Mouse (Mus musculus) embryo, embryonic 10.5 days (tissue): ENCODE measurements around the gene Gm43518.

Source experiments
- DNase-seq: peaks from one replicate; pipeline ENCODE4 v3.0.0-alpha.2; 2015; ENCODE audit warnings: low spot score

Gene Gm43518

GRCm38 (mm10) chr5:123933957-123934591, 6.9 kb downstream of the Gm43518 start:
- peak; percentile 73 for DNase-seq

DNA sequence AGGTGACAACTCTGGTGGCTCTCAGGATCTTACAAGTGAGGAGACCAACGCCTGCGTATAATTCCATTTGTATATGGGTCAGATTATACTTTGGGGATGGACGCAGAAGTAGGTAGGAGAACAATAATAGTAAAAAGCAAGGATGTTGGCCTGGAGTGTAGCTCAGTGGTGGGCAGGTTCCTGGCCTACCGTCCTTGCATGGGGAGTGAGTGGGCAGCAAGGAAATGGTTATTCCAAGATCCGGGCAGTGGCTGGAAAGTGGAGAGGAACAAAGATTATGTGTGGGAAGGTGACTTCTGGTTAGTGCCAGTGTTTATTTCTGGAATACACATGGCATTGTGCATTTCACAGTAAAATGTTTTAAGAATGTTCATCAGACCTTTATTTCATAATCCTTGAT, 8.7 kb downstream of the Gm43518 start:
- DNase-seq = no peak

GRCm38 (mm10) chr5:123938479-123938878, 11.3 kb downstream of the Gm43518 start:
- no peak for DNase-seq

DNA sequence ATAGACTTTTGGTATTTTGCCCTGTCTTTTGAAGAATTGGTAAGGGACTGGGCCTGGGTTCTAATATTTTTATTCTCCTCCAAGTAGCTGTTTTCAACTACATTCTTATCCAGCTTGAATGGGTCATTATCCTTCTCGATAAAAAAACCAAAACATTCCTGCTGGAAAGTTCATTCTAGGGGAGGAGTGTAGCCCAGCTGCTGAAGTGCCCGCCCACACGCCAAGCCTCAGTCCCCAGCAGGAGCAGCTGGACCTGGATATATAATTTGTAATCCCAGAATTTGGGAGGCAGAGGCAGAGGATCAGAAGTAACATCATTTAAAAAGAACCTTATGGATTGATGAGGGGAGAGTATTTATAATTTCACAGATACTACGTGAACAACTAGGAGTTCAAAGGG, 19.3 kb downstream of the Gm43518 start:
- DNase-seq = no peak

GRCm38 (mm10) chr5:123947041-123947761, 20.0 kb downstream of the Gm43518 start:
- peak; percentile 87 for DNase-seq

- DNase-seq = no peak
Observed at GRCm38 (mm10) chr5:123952365-123953045, 25.3 kb downstream of the Gm43518 start.

DNA sequence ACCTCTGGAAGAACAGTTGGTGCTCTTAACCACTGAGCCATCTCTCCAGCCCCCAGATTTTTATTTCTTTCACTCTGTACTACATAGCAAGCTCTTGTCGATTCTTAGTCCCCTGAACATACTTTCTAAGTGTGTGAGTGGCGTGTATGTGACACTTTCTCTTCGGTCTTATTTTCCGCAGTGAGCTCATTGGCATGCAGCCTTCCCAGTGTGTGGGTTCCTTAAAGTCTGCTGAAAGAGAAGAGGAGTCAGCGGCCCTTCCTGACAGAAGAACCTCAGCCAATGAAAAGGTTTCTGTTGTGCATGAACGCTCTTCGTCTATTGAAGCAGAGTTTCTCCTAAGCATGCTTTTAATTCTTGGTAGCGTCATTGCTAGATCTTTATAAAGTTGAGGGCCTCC, 30.0 kb downstream of the Gm43518 start:
- no peak for DNase-seq

- no peak for DNase-seq
Observed at GRCm38 (mm10) chr5:123959018-123959417, 31.8 kb downstream of the Gm43518 start.

- no peak for DNase-seq
Observed at GRCm38 (mm10) chr5:123960129-123960528, 32.9 kb downstream of the Gm43518 start.

- no peak for DNase-seq
Observed at GRCm38 (mm10) chr5:123961046-123961445, 33.8 kb downstream of the Gm43518 start.

- no peak for DNase-seq
Observed at GRCm38 (mm10) chr5:123964208-123964607, 37.0 kb downstream of the Gm43518 start.

DNA sequence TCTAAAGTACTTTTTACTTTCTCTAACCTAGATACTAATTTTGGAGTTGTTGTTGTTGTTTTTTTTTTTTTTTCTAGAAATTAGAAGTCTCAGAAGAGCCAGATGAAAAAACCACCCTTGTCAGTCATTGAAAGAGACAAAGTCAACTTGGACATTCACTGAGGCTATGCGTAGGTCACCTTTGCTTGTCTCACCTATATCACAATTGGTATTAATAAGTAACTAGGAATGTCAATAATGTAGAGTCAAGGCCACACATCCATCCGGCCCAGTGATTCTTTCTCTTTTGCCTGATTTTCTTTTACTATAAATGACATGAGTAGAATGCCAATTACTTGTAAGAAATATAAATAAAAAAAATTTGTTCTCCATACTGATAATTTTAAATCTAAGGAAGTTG, 39.5 kb downstream of the Gm43518 start:
- DNase-seq = no peak

- no peak for DNase-seq
Observed at GRCm38 (mm10) chr5:123968468-123968867, 41.2 kb downstream of the Gm43518 start.

DNA sequence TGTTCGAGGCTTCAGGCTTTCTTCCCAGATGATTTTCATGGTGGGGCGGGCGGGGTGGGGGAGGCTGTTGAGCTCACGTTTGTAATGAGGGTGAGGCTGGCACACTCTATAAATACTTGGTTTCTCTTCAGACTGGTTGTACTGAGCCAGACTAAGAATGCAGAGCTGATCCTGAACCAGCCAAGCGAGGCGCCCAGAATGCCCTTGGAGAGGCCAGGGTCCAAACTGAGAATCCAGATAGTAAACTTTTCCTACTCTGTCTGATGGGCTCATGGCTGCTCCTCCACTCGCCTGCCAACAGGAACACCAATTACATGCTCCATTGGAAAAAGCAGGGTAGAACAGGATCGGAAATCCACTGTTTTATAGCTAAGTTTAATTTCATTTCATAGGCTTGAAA, 42.0 kb downstream of the Gm43518 start:
- no peak for DNase-seq

GRCm38 (mm10) chr5:123970576-123970975, 43.4 kb downstream of the Gm43518 start:
- DNase-seq = no peak

GRCm38 (mm10) chr5:123972453-123972852, 45.2 kb downstream of the Gm43518 start:
- no peak for DNase-seq

GRCm38 (mm10) chr5:123973299-123974178, 46.3 kb downstream of the Gm43518 start, which contains the start of gene Hip1r:
TSS of gene Hip1r (plus strand) at chr5:123973628.
- peak; percentile 70 for DNase-seq

GRCm38 (mm10) chr5:123974179-123974485, 46.9 kb downstream of the Gm43518 start:
- DNase-seq = no peak

- no peak for DNase-seq
Observed at GRCm38 (mm10) chr5:123974616-123975111, 47.4 kb downstream of the Gm43518 start.

DNA sequence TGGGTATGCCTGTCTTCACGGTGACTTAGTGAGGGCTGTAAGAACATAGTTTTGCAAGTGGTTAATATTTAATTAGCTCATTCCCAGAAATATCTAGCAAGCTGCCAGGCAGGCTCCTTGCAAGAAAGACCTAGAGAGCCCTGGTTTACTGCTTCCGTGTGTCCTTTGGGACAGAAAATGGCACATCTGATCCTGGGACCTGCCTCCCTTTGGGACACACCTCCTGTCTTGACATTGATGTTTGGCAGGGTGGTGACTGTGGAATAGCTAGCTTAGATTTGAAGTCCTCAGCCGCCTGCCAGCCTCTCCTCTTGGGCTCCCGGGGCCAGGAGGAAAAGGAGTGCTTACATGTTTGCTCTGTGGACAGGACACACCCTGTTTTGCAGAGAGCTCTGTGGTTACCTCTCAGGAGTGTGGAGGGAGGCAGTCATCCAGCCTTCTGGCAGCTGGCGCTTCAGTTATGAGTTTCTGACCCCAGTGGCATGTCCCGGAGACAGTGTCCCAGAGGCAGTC, 48.5 kb downstream of the Gm43518 start:
- no peak for DNase-seq

DNA sequence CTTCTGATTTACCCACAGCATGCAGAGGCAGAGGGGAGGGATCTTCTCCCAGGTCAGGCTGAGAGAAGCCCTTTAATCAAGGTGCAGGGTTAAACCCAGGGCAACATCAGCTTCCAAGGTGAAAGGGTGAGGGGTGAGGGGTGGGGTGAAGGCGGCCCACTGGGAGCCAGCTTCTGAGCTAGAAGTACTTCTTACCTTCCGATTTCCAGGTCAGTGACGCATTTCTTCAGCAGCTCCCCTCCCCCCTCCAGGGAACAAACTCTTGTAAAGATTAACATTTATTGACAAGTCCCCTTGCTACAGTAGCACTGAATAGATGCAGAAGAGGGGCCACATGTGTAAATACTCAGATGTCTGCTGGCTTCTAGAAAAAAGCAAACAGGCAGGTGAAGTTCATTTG, 50.0 kb downstream of the Gm43518 start:
- DNase-seq = no peak

DNA sequence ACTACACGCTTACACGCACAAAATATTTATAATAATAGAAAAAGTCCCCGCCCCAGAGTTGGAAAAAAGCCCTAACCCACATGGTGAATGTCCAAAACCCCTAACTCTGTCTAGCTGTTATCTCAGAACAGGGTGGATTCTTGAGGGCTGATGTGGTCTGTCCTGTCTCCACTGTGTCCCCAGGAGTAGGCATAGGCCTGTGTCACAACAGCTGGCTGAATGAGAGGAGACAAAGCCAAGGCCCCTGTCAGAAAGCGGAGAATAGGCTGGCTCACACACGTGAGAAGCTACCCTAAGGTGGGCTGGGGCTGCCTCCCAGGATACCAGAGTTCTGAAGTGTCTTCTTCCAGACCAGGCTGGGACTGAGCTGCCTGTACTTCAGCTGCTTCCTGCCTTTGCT, 50.9 kb downstream of the Gm43518 start:
- DNase-seq = no peak
